Mouse (Mus musculus): Measurements from ENCODE around the gene Abcf2. TPM values are rescaled to one million over a fixed set of nuclear protein-coding genes. Genes with fewer than 3 reads are reported as not detected.
"Not testable (repeated sequence)": the region's sequence is repeated elsewhere in the genome, so short reads cannot be mapped to it uniquely, and the experiment has no call there.

Gene Abcf2
- total RNA-seq, 2 experiments from 2014 or later, result 70.2 to 164 TPM

- ATAC-seq (replicated peaks; ENCODE audit: low FRiP score, low TSS enrichment, poor library complexity, severe bottlenecking), result peak; percentile 11; the same call in 1 of the 2 replicates
Measured at GRCm38 (mm10) chr5:24591268-24591721, 14.0 kb upstream of the Abcf2 start.

GRCm38 (mm10) chr5:24589511-24590500 is 12.5 kb upstream of the Abcf2 start:
- ATAC-seq (replicated peaks; ENCODE audit: low FRiP score, low TSS enrichment, poor library complexity, severe bottlenecking), result no peak

- ATAC-seq (replicated peaks; ENCODE audit: low FRiP score, low TSS enrichment, poor library complexity, severe bottlenecking), result peak; percentile 32
Measured at GRCm38 (mm10) chr5:24587200-24587577, 9.9 kb upstream of the Abcf2 start.

GRCm38 (mm10) chr5:24586547-24587199 is 9.4 kb upstream of the Abcf2 start, which contains the start of gene Chpf2:
Chpf2 (plus strand) TSS chr5:24586741.
- peak; percentile 89 for ATAC-seq (replicated peaks; ENCODE audit: low FRiP score, low TSS enrichment, poor library complexity, severe bottlenecking)

DNA sequence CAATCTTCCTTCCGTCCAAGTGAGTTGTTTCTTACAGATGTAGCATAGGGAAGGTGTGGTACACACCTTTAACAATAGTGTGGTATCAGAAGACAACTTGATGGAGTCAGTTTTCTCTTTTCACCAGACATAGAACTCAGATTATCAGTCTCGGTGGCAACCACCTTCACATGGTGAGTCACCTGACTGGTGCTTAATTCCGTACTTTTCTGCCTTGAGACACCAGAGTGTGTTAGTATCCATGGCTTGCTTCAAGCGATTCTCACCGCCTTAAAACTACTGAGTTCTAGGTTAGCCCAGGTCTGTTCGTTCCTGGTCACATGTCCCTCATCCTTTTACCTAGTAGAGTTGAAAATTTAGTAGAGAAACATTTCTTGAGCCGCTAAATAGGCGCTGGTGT is 8.8 kb upstream of the Abcf2 start:
- no peak for ATAC-seq (replicated peaks; ENCODE audit: low FRiP score, low TSS enrichment, poor library complexity, severe bottlenecking)

DNA sequence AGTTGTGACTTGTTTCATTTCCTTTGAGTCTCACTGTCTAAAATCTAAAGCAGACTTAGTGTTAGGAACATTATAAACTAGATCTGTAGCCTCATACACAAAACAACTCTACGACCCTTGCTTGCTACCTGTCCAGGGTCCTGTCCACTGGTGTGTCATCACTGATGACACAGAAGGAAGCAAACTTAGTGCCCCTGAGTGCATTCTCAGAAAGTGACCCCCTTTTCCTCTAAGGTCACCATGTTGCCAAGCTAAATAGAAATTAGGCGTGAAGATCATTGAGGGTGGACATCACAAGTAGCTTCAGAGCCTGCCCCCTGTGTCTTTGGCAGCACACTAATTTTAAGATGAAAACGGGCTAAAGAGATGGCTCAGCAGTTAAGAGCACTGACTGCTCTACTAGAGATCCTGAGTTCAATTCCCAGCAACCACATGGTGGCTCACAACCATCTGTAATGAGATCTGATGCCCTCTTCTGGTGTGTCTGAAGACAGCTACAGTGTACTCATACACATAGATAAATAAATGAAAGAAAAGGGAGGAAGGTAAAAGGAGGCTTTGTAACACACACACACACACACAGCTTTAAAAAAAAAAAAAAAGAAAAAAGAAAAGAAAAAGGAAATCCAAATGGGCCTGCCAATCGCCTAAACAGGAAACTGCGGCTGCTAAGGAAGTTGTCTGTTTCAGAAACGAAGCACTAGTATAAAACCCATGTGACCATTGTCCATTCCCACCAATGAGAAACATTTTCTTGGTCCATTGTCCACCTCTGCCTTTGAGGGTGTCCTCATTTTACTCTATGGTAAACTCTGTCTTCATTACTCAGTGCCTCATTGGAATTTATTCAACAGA is 1.1 kb upstream of the Abcf2 start:
- peak; percentile 2; the same call in 1 of the 2 replicates for ATAC-seq (replicated peaks; ENCODE audit: low FRiP score, low TSS enrichment, poor library complexity, severe bottlenecking)

GRCm38 (mm10) chr5:24576801-24577182 is 475 bp downstream of the Abcf2 start:
- peak; percentile 30 for ATAC-seq (replicated peaks; ENCODE audit: low FRiP score, low TSS enrichment, poor library complexity, severe bottlenecking)

DNA sequence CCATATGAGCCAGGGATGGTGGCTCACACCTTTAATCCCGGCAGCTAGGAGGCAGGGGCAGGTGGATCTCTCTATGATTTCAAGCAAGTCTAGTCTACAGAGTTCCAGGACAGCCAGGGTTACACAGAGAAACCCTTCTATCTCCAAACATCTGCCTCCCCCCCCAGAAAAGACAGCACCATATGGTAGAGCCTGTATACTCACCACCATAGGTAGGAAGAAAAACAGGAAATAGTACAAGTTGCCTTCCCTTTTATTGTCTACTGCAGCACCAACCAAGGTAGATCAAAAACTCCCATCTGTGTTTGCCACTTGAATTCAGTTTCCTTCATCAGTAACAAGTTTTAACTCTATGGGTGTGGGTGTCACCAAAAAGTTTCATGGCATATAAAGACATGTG is 1.3 kb downstream of the Abcf2 start:
- ATAC-seq (replicated peaks; ENCODE audit: low FRiP score, low TSS enrichment, poor library complexity, severe bottlenecking), result no peak

- ATAC-seq (replicated peaks; ENCODE audit: low FRiP score, low TSS enrichment, poor library complexity, severe bottlenecking), result no peak
Measured at GRCm38 (mm10) chr5:24556709-24557108, 20.6 kb downstream of the Abcf2 start, which contains the start of gene 4931409K22Rik. 4931409K22Rik (minus strand) TSS chr5:24556809.

GRCm38 (mm10) chr5:24555335-24555734 is 21.9 kb downstream of the Abcf2 start:
- ATAC-seq (replicated peaks; ENCODE audit: low FRiP score, low TSS enrichment, poor library complexity, severe bottlenecking), result not testable (repeated sequence)

DNA sequence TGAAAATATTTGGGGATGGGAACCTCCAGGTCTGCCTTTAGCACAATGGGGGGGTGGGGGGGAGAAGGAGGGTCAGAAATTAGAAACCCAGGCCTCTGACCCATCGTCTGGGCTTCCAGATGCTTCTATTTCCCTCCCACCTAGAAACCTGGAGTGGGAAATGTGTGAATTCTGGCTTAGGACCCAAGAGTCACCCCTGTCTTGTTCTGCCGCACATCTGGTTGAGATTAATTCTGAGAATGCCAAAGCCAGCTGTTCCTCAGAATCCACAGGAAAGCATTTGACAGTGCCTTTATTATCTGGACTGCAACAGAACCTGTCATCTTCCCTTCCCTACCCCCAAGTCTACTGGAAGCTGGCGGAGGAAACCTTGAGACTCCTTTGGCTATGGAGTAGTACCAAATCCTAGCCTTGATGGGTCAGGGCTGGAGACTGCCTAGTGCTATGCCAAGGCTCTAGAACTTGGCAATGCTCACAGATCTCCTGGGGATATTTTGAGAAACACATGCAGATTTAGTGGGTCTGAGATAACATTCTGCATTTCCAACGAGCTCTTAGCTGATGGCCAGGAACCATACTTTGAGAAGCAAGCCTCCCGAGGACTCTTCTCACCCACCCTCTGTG is 23.5 kb downstream of the Abcf2 start:
- no peak for ATAC-seq (replicated peaks; ENCODE audit: low FRiP score, low TSS enrichment, poor library complexity, severe bottlenecking)

- ATAC-seq (replicated peaks; ENCODE audit: low FRiP score, low TSS enrichment, poor library complexity, severe bottlenecking), result no peak
Measured at GRCm38 (mm10) chr5:24551317-24551688, 26.0 kb downstream of the Abcf2 start.

DNA sequence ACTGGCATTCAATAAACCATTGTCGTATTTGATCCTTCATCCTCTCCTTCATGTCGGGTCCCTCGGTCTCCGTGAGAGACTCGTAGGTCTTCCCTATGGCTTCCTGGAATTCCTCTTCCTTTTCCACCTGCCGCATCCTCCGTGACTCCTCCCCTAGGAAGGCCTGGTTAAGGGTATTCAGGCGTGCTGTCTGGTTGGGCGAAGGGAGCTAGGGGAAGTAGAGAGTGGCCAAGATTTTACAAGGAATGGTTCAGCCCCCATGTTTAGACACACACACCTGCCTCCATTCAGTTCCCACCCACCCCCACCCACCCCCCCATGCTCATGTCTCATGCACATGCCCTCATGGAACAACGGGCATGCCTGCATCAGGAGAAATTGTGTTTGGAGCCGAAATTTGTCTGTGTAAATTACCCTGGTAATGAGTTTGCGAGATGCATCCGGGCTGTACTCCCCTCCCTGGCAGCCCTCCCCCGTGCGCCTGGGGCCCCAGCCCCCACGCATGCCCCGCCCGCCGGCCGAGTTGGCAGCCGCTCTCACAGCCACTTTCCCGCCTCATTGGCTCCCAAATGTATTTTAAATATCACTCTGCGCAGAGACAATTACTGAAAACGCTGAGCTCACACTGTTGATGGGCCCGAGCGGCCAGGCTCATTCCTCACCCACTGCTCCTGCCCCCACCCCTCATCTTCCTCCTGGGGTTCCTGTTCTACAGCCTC is 26.5 kb downstream of the Abcf2 start:
- no peak for ATAC-seq (replicated peaks; ENCODE audit: low FRiP score, low TSS enrichment, poor library complexity, severe bottlenecking)

DNA sequence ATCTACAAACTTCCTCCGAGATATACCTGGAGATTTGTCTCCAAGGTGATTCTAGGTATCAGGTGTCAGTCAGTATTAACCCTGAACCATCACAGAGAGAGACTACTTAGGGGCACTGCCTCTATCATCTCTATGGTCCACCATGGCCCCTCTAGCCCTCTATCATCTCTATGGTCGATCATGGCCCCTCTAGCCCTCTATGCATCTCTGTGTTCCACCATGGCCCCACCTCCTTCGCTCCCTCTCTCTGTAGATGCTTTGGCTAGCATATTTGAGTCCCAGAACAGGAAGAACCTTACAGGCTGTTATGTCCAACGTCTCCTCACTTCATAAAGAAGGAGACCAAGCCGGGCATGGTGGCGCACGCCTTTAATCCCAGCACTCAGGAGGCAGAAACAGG is 34.6 kb downstream of the Abcf2 start:
- no peak for ATAC-seq (replicated peaks; ENCODE audit: low FRiP score, low TSS enrichment, poor library complexity, severe bottlenecking)

GRCm38 (mm10) chr5:24541144-24541569 is 36.1 kb downstream of the Abcf2 start:
- no peak for ATAC-seq (replicated peaks; ENCODE audit: low FRiP score, low TSS enrichment, poor library complexity, severe bottlenecking)

- ATAC-seq (replicated peaks; ENCODE audit: low FRiP score, low TSS enrichment, poor library complexity, severe bottlenecking), result no peak; the same call in 1 of the 2 replicates
Measured at GRCm38 (mm10) chr5:24540387-24541143, 36.7 kb downstream of the Abcf2 start, which contains the start of gene Asb10. Asb10 (minus strand) TSS chr5:24540978.

GRCm38 (mm10) chr5:24539571-24540296 is 37.5 kb downstream of the Abcf2 start:
- no peak for ATAC-seq (replicated peaks; ENCODE audit: low FRiP score, low TSS enrichment, poor library complexity, severe bottlenecking)
